Mouse (Mus musculus): ENCODE measurements around the gene Fhl5.
"Not testable (repeated sequence)": the region's sequence is repeated elsewhere in the genome, so short reads cannot be mapped to it uniquely, and the experiment has no call there.

The Fhl5 gene

DNA sequence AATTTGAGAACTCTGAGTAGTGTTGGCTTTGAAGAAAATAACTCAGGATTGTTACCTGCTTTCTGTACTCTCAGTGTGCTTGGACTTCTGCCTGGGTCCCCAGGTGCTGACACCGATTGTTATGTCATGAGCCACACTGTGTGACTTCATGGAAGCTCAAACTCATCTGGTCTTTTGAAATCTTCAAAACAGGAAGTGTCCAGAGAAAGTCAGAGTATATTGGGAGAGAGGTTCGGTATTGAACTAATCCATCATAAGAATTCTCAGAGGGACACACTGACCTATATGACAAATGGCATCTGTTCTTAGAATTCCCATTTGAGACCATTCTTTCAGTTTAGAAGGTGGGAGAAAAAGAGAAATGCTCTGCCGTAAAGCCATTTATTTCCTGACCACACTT, at the start of gene Fhl5:
Gene Fhl5 (minus strand): TSS at position 101 of the 400 bp plus-strand sequence.
- POLR2A ChIA-PET: no interaction called here
- CTCF ChIA-PET: no interaction called here

DNA sequence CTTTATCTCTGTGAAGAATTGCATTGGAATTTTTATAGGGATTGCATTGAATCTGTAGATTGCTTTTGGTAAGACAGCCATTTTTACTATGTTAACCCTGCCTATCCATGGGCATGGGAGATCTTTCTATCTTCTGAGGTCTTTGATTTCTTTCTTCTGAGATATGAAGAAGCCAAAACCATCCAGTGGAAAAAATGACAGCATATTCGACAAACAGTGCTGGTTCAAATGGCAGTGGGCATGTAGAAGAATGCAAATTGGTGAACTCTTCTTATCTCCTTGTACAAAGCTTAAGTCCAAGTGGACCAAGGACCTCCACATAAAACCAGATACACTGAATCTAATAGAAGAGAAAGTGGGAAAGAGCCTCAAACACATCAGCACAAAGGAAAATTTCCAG, 42.3 kb upstream of the Fhl5 start:
- POLR2A ChIA-PET, CTCF ChIA-PET: not testable (repeated sequence)

DNA sequence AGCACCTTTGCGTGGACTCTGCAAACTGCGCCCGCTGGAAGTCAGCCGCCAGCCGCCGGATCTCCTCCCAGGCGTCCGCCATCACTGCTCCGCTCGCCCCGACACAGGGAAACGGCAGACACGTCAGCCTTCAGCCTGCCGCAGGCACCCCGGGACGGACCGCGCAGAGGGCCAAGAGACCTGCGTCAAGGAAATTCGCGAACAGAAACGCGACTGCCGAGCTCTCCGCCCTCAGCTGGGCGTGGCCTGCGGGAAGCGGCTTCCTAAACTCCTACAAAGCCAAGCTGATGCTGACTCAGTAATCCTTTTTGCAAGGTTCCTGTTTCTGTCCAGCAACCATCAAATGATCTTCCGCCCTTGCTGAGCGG, 39.0 kb upstream of the Fhl5 start, which contains the start of gene Ufl1:
Gene Ufl1 (minus strand): TSS at position 151 of the 368 bp plus-strand sequence.
- POLR2A ChIA-PET: interaction anchor here in 3 of 4 experiments (0.6 to 1.7 kb wide), 15 partner anchors 15 to 1064 kb away, joined by 3 to 5 read pairs (median 3); partner anchors contain the start of genes Manea (in 1 of the 3) and Mms22l (in 1 of the 3)
- CTCF ChIA-PET: no interaction called here

DNA sequence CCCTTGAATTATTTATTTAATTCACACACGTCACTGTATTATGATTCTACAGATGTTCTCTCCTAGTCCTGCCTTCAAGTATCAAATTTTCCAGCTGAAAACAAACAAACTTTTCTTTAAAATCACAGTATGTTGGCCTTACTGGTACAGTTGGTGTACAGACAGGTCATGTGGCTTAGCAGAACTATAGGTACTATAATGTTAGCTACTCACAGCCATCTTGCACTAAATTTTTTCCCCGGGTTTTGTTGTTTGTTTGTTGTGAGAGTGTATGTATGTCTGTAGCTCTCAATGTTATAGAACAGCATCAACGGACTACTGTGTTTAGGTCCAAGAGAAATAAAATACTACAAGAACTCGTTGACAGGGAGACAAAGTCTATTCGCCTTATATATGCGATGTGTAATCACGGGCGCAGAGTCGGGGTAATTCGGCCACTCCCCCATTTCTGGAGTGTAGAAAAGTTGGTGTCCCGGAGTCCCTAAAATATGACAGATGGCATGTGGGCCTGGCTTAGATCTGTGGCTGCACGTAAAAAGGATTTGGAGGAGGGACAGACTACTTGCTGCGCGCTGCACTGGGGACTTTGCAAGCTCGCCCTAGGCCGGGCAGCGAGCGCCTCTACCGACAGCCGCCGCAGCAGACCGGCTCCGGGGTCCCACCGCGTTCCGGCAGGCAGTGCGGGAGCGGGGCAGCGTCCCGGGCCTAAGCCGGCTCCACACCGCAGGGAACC, 38.4 kb upstream of the Fhl5 start:
- CTCF ChIA-PET: no interaction called here
- POLR2A ChIA-PET: interaction anchor here (0.6 to 1.7 kb wide), 17 partner anchors 14 to 1065 kb away, joined by 3 to 5 read pairs (median 3); partner anchors contain the start of genes Fut9 (in 1 of the 4), Manea (in 1 of the 4) and Mms22l (in 1 of the 4)

DNA sequence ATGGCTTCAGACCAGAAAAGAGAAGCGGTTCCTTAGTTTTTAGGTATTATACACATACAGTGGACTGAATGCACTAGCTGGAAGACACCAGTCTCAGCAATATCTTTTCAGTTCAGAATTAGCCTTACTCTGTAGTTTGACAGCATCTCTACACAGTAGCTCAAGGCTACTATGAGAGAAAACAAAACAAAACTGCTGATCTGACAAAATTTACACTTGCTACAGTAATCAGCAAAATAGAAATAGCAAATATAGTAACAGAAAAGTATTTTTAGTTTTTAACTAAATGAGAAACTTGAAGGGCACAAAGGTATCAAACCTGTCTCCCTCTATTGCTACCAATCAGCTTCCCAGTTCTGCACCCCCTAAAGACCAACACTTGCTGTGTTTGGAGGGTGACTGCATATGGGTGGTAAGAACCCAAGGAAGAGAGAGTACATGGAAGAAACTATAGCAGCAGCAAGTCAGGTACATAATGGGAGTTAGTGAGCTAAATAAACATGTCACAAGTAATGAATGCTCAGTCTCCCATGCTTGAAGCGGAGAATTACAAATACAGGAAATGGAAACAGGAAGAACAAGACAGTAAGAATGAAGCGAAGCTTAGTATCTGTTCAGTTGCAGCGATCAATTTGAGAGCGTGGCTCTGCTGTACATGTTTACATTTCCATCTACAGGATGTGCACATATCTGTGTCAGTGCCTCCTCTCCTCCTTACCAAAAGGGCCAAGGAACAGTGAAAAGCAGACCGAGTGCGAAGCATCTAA, 30.4 kb upstream of the Fhl5 start:
- CTCF ChIA-PET: no interaction called here

DNA sequence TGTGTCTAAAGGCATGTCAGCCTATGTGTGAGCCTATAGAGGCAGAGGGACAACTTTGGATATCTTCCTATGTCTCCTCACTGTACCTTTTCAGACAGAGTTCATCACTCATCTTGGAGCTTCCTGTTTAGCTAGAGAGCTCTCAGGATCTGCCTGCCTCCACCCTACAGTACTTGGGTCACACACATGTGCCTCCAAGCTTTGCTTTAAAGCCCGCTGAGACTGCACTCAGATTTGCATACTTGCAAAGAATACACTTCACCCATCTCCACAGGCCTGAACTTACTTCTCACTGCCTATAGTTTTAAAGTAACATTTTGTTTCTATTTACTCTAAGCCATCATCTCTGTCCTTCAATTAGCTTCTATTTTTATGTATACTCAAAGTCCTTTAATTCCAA, 29.2 kb upstream of the Fhl5 start:
- ChIA-PET POLR2A (no interaction called here), CTCF (no interaction called here)

More for the DNA sequence above, 30.4 kb upstream of the Fhl5 start:
- POLR2A ChIA-PET: no interaction called here

DNA sequence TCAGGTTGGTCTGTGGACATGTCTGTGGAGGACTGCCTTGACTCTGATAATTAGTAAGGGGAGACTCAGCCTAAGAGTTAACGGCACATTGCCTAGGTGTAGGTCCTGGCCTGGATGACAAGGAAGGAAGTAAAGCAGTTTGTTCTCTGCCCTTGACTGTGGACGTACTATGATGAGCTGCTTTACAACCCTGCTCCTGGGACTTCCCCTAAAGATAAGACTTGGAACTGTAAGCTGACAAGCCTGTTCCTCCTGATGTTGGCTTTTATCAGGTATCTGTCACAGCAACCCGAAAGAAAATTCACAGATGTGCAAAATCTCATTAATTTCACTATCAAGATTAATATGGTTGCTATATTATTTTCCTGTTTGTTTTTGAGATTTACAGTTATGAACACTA, 24.5 kb upstream of the Fhl5 start:
- ChIA-PET CTCF (no interaction called here), POLR2A (interaction anchor here in 1 of 4 experiments (0.8 kb wide), 1 partner anchor 14 kb away, joined by 3 read pairs; the partner anchor contains the start of gene Ufl1)

DNA sequence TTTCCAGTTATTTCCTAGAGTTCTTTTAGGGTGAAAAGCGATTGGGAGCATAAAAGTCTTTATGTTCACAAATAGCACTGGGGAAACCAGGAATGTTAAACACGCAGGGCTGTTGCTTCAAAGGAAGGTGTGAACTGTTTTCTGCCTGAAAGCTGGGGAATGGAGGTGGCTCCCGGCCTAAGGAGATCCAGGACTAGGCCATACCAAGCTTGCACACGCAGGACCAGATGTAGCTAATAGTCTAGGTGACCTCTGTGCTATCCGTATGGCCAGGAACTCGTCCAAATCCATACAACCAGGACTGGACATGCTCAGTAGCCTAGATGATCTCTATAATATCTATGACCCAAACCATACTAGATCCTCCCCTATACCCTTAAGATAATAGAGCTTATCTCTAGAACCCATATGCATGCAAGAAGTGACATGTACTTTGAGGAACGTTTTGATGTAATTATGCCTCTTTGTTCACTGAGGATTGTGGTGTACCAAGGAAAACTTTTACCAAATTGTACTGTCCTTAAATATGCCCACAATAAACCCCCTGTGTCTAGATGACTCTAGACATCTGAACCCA, 15.2 kb upstream of the Fhl5 start:
- CTCF ChIA-PET: no interaction called here
- POLR2A ChIA-PET: interaction anchor here in 1 of 4 experiments (1.8 kb wide), 1 partner anchor 20 kb away, joined by 4 read pairs; no protein-coding TSS in a partner anchor

DNA sequence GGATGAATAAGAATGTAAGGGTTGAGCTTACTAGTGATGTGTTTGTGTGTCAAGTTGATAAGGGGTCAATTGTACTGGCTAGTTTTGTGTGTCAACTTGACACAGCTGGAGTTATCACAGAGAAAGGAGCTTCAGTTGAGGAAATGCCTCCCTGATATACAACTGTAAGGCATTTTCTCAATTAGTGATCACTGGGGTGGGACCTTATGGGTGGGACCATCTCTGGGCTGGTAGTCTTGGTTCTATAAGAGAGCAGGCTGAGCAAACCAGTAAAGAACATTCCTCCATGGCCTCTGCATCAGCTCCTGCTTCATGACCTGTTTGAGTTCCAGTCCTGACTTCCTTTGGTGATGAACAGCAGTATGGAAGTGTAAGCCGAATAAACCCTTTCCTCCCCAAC, 7.0 kb downstream of the Fhl5 start:
- CTCF ChIA-PET, POLR2A ChIA-PET: not testable (repeated sequence)

DNA sequence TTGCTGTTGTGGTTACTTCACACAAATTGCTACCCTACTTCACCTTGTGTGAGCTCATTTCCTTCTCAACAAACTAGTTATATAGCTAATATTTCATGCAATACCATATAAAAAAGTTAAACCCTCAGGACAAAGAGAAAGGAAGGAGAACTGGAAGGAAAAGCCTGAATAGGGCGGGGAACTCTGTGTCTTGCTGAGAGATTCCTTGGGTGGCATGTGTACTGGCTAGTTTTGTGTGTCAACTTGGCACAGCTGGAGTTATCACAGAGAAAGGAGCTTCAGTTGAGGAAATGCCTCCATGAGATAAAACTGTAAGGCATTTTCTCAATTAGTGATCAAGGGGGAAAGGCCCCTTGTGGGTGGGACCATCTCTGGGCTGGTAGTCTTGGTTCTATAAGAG, 8.9 kb downstream of the Fhl5 start:
- CTCF ChIA-PET: not testable (repeated sequence)

DNA sequence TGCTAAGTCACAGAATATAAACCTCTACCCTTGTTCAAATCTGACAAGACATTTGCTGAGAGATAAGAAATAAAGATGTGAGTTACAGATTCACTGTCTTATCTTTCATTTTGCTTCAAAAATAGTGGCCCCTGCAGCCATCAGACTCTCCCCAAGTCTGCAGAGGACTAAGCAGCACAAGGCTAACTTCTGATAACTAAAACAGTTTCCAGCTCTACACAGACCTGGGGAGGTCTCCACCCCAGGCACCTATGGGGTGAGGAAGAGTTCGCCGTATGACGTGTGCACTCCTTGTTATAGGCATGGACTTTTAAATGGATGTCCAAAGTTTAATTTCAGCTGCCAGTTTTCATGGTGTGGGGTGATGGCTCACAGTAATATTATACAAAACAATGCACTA, 10.1 kb downstream of the Fhl5 start:
- ChIA-PET CTCF (no interaction called here), POLR2A (no interaction called here)

More for the DNA sequence above, 8.9 kb downstream of the Fhl5 start:
- POLR2A ChIA-PET: not testable (repeated sequence)

DNA sequence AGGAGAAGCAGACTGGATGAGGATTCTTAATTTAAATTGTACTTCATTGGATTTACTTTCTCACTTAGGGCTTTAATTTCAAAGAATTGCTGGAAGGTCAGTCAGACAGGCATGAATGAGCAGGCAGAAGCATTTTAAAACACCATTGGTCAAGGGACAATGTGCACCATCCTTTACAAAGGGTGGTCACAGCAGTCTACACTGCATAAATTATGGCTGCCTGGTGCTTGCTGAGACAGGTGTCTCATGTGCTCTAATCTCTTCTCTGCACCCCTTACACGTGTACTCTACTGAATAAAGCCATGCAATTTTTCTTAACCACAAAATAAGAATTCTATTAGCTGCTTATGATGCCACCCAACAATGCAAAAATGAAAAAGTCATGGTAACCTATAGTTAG, 15.1 kb downstream of the Fhl5 start:
- POLR2A ChIA-PET: no interaction called here

DNA sequence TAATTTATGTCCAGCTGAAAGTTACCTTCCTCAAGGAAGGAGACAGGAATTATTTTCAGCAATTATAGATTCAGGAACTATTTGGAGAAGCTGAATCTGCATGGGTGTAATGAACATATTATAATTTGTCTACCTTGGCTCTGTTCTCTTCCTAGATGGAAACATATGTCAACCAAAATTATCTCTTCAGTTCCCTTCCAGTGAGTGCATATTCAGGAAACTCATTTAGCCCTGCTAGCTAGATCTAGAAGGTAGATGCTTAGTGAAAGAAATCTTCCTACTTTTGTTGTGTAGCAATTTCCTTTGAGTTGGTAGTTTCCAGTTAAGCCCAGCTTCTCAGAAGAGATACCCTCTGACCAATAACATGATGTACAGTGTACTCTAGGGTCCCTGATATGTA, 20.7 kb downstream of the Fhl5 start:
- POLR2A ChIA-PET: no interaction called here

More for the DNA sequence above, 15.1 kb downstream of the Fhl5 start:
- CTCF ChIA-PET: no interaction called here

DNA sequence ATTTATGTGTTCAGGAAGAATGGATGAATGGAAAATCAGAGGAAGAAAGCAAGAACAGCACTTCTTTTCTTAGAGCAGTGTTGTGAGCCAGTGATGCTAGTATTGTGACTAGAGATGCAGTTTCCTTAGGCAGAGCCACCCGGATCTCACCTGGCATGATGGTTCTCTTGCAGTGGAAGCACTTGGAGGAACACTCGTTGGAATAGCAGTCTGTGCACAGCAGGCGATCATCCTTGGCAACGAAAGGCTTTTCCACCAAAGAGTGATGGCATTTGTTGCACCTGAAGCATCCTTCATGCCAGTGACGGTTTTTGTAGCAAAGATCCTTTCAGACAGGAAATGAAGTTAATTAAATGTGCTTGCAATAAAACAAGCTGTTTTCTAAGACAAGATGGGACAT, 29.2 kb downstream of the Fhl5 start:
- ChIA-PET CTCF (no interaction called here), POLR2A (no interaction called here)

More for the DNA sequence above, 20.7 kb downstream of the Fhl5 start:
- CTCF ChIA-PET: interaction anchor here in 1 of 4 experiments (0.6 kb wide), 1 partner anchor 251 kb away, joined by 7 read pairs; no protein-coding TSS in a partner anchor

DNA sequence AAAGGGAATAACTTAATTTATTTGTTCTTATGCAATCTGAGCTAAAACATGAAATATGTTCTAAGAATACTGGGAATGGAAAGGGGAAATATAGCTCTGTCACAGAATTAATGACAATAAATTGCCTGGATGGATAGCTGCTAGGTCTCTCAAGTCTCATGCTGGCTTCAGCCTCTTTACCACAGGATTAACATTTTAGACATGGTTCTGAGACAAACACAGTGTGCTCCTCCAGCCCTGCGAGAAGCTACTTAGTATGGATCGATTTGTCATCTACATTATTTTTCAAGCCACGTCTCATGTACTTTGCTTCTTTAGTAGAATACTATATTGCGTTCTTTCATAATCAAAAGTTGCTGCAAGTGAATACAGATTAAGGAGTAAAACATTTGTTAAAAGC, 36.5 kb downstream of the Fhl5 start:
- ChIA-PET POLR2A (no interaction called here), CTCF (no interaction called here)

DNA sequence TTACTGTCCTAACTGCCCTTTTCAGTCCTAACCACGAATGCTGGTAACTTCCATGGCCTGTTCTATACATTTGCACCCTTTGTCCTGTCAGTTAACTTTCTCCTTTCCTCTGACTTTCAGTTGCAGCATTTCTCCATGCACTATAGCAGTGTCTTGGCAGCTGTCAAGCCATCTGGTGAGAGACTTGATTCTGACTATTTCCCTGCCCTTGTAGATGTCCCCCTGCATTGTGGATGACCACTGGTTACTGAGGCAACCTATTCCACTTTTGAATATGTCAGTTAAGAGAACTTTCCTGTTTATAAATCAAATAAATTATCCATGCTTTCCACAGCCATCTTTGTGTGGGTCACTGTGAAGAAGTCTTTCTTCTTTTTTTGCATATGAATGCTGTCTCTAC, 45.4 kb downstream of the Fhl5 start:
- ChIA-PET CTCF (no interaction called here), POLR2A (no interaction called here)

DNA sequence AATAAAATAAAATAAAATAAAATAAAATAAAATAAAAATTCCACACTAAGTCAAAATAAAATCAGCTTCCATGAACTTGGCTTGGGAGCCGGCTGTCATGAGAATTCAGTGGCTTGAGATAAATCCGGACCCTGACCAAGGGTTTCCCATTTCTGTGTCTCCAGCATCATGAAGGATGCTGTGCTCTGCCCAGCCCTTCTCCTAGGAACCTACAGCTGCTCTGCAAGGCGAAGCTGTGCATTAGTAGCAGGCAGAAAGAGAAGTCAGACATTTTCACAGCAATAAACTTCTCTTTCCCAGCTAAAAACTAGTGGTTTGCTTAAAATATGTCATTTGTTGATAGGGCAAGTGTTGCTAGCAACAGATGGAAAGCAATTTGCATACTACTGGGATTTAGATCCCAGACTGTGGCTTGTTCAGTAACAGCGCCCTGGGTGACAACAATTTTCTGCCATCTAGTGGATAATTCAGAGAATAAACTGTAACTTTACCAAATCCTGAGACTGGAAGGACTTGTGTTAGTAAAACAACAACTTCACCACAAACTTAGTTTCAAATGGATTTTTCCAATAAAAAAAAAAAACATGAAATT, 63.0 kb downstream of the Fhl5 start:
- ChIA-PET POLR2A (interaction anchor here in 1 of 4 experiments (0.8 kb wide), 1 partner anchor 224 kb away, joined by 6 read pairs; no protein-coding TSS in a partner anchor), CTCF (no interaction called here)
